Mouse (Mus musculus): Measurements from ENCODE around the gene Mdm4. TPM values are rescaled to one million over a fixed set of nuclear protein-coding genes. Genes with fewer than 3 reads are reported as not detected.

The Mdm4 gene
- polyA plus RNA-seq, 1 experiment from 2014 or later = 33.2 TPM

- 80% methylated on average over 3 of the region's 3 CpGs for WGBS
- Histone ChIP-seq H3K36me3 (ENCODE audit: control insufficient read depth, insufficient read depth, low read length) (peaks cover 2% of the 10 kb centered on the region; the same call in 1 of the 2 replicates), H3K4me1 (ENCODE audit: control insufficient read depth, insufficient read depth, low read length) (no peaks in the 10 kb centered on the region), H3K9me3 (ENCODE audit: control insufficient read depth, low read length) (no peaks in the 10 kb centered on the region), H3K27ac (replicated peaks; ENCODE audit: low read depth, low read length) (no peak overlapping the region), H3K27me3 (ENCODE audit: control insufficient read depth, insufficient read depth, low read length) (no peaks in the 10 kb centered on the region), H3K4me2 (ENCODE audit: low read depth, severe bottlenecking) (no peak overlapping the region), H3K4me3 (ENCODE audit: low read depth, low read length) (no peak overlapping the region), H3K9ac (ENCODE audit: low read length) (no peak overlapping the region)
- DNase-seq (ENCODE audit: low spot score) (no peak), ATAC-seq (ENCODE audit: insufficient number of reproducible peaks, low FRiP score, low TSS enrichment, low read depth) (no peak)
Measured at GRCm38 (mm10) chr1:133020137-133020894, 10.0 kb downstream of the Mdm4 start.

- peaks cover 7% of the 10 kb centered on the region; the same call in 1 of the 2 replicates for H3K36me3 ChIP-seq (ENCODE audit: control insufficient read depth, insufficient read depth, low read length)
- DNase-seq (ENCODE audit: low spot score) = no peak
- H3K27me3 ChIP-seq (ENCODE audit: control insufficient read depth, insufficient read depth, low read length) = no peaks in the 10 kb centered on the region
- no peak overlapping the region for H3K4me3 ChIP-seq (ENCODE audit: low read depth, low read length)
- H3K4me1 ChIP-seq (ENCODE audit: control insufficient read depth, insufficient read depth, low read length) = no peaks in the 10 kb centered on the region
- no peak overlapping the region for H3K4me2 ChIP-seq (ENCODE audit: low read depth, severe bottlenecking)
- H3K9ac ChIP-seq (ENCODE audit: low read length) = no peak overlapping the region
- no peak for ATAC-seq (ENCODE audit: insufficient number of reproducible peaks, low FRiP score, low TSS enrichment, low read depth)
- H3K27ac ChIP-seq (replicated peaks; ENCODE audit: low read depth, low read length) = no peak overlapping the region
- H3K9me3 ChIP-seq (ENCODE audit: control insufficient read depth, low read length) = no peaks in the 10 kb centered on the region
Measured at GRCm38 (mm10) chr1:133019312-133019711, 11.0 kb downstream of the Mdm4 start.

GRCm38 (mm10) chr1:133018580-133018979, 11.8 kb downstream of the Mdm4 start:
- no peaks in the 10 kb centered on the region for H3K9me3 ChIP-seq (ENCODE audit: control insufficient read depth, low read length)
- H3K36me3 ChIP-seq (ENCODE audit: control insufficient read depth, insufficient read depth, low read length) = peaks cover 7% of the 10 kb centered on the region; the same call in 1 of the 2 replicates
- H3K4me1 ChIP-seq (ENCODE audit: control insufficient read depth, insufficient read depth, low read length) = no peaks in the 10 kb centered on the region
- ATAC-seq (ENCODE audit: insufficient number of reproducible peaks, low FRiP score, low TSS enrichment, low read depth) (no peak), DNase-seq (ENCODE audit: low spot score) (no peak)
- H3K27ac ChIP-seq (replicated peaks; ENCODE audit: low read depth, low read length) = no peak overlapping the region
- H3K4me2 ChIP-seq (ENCODE audit: low read depth, severe bottlenecking) = no peak overlapping the region
- WGBS = 86% methylated on average over 2 of the region's 2 CpGs
- H3K4me3 ChIP-seq (ENCODE audit: low read depth, low read length) = no peak overlapping the region
- no peak overlapping the region for H3K9ac ChIP-seq (ENCODE audit: low read length)
- no peaks in the 10 kb centered on the region for H3K27me3 ChIP-seq (ENCODE audit: control insufficient read depth, insufficient read depth, low read length)

DNA sequence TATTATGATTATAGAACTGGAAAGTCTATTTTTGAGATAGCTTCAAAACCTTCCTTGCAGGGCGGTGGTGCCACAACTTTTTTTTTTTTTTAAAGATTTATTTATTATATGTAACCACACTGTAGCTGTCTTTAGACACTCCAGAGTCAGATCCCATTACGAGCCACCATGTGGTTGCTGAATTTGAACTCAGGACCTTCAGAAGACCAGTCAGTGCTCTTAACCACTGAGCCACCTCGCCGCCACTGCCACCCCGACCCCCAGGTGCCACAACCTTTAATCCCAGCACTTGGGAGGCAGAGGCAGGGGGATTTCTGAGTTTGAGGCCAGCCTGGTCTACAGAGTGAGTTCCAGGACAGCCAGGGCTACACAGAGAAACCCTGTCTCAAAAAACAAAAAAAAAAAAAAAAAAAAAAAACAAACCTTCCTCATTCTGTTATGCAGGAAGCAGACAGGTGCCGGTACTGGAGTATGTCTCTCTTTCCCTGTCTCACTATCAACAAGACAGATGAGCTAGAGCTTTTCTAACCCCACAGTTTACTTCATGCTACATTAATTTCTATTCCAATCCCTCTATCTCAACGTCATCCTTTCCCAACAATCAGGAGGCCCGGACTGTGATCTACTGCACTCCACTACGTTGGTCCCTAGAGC, 13.5 kb downstream of the Mdm4 start:
- Histone ChIP-seq H3K27me3 (ENCODE audit: control insufficient read depth, insufficient read depth, low read length) (no peaks in the 10 kb centered on the region), H3K9ac (ENCODE audit: low read length) (no peak overlapping the region), H3K9me3 (ENCODE audit: control insufficient read depth, low read length) (no peaks in the 10 kb centered on the region), H3K4me1 (ENCODE audit: control insufficient read depth, insufficient read depth, low read length) (no peaks in the 10 kb centered on the region), H3K36me3 (ENCODE audit: control insufficient read depth, insufficient read depth, low read length) (peaks cover 7% of the 10 kb centered on the region; the same call in 1 of the 2 replicates), H3K4me2 (ENCODE audit: low read depth, severe bottlenecking) (no peak overlapping the region), H3K27ac (replicated peaks; ENCODE audit: low read depth, low read length) (no peak overlapping the region), H3K4me3 (ENCODE audit: low read depth, low read length) (no peak overlapping the region)
- 94% methylated on average over 9 of the region's 9 CpGs for WGBS
- DNase-seq (ENCODE audit: low spot score) (no peak), ATAC-seq (ENCODE audit: insufficient number of reproducible peaks, low FRiP score, low TSS enrichment, low read depth) (no peak)

GRCm38 (mm10) chr1:133014196-133014595, 16.2 kb downstream of the Mdm4 start:
- WGBS = 95% methylated on average over 1 of the region's 1 CpGs
- no peak overlapping the region for H3K4me2 ChIP-seq (ENCODE audit: low read depth, severe bottlenecking)
- no peak overlapping the region for H3K9ac ChIP-seq (ENCODE audit: low read length)
- no peaks in the 10 kb centered on the region for H3K4me1 ChIP-seq (ENCODE audit: control insufficient read depth, insufficient read depth, low read length)
- no peak overlapping the region for H3K27ac ChIP-seq (replicated peaks; ENCODE audit: low read depth, low read length)
- no peaks in the 10 kb centered on the region for H3K27me3 ChIP-seq (ENCODE audit: control insufficient read depth, insufficient read depth, low read length)
- H3K4me3 ChIP-seq (ENCODE audit: low read depth, low read length) = no peak overlapping the region
- DNase-seq (ENCODE audit: low spot score) (no peak), ATAC-seq (ENCODE audit: insufficient number of reproducible peaks, low FRiP score, low TSS enrichment, low read depth) (no peak)
- H3K36me3 ChIP-seq (ENCODE audit: control insufficient read depth, insufficient read depth, low read length) = peaks cover 7% of the 10 kb centered on the region
- H3K9me3 ChIP-seq (ENCODE audit: control insufficient read depth, low read length) = no peaks in the 10 kb centered on the region

GRCm38 (mm10) chr1:133013331-133013730, 17.0 kb downstream of the Mdm4 start:
- Histone ChIP-seq H3K36me3 (ENCODE audit: control insufficient read depth, insufficient read depth, low read length) (peaks cover 7% of the 10 kb centered on the region), H3K27me3 (ENCODE audit: control insufficient read depth, insufficient read depth, low read length) (no peaks in the 10 kb centered on the region), H3K9ac (ENCODE audit: low read length) (no peak overlapping the region), H3K4me3 (ENCODE audit: low read depth, low read length) (no peak overlapping the region), H3K27ac (replicated peaks; ENCODE audit: low read depth, low read length) (no peak overlapping the region), H3K4me2 (ENCODE audit: low read depth, severe bottlenecking) (no peak overlapping the region), H3K9me3 (ENCODE audit: control insufficient read depth, low read length) (no peaks in the 10 kb centered on the region), H3K4me1 (ENCODE audit: control insufficient read depth, insufficient read depth, low read length) (no peaks in the 10 kb centered on the region)
- ATAC-seq (ENCODE audit: insufficient number of reproducible peaks, low FRiP score, low TSS enrichment, low read depth) (no peak), DNase-seq (ENCODE audit: low spot score) (no peak)

GRCm38 (mm10) chr1:133011955-133012841, 18.2 kb downstream of the Mdm4 start:
- no peaks in the 10 kb centered on the region for H3K9me3 ChIP-seq (ENCODE audit: control insufficient read depth, low read length)
- DNase-seq (ENCODE audit: low spot score) (no peak), ATAC-seq (ENCODE audit: insufficient number of reproducible peaks, low FRiP score, low TSS enrichment, low read depth) (no peak)
- no peaks in the 10 kb centered on the region for H3K27me3 ChIP-seq (ENCODE audit: control insufficient read depth, insufficient read depth, low read length)
- H3K4me1 ChIP-seq (ENCODE audit: control insufficient read depth, insufficient read depth, low read length) = no peaks in the 10 kb centered on the region
- WGBS = 88% methylated on average over 11 of the region's 13 CpGs
- H3K27ac ChIP-seq (replicated peaks; ENCODE audit: low read depth, low read length) = no peak overlapping the region
- no peak overlapping the region for H3K4me2 ChIP-seq (ENCODE audit: low read depth, severe bottlenecking)
- no peak overlapping the region for H3K9ac ChIP-seq (ENCODE audit: low read length)
- no peak overlapping the region for H3K4me3 ChIP-seq (ENCODE audit: low read depth, low read length)
- H3K36me3 ChIP-seq (ENCODE audit: control insufficient read depth, insufficient read depth, low read length) = peaks cover 6% of the 10 kb centered on the region

DNA sequence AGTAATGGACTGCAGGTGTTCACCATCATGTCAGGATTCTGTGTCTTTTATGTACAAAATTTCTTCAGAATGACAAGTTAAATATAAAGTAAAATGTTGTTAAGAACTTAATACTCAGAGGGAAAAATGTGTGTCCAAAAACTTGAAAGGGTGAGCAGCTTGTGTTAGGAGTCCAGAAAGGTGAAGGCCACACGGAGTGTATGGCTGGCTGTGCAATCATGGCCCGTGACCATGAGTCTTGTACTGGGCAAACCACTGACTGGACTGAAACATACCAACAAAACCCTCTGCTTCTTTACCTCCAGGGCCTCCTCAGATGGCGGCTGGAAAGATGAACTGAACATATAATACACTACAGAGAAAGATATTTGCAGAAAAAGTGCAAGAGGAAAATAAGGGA, 23.8 kb downstream of the Mdm4 start:
- 95% methylated on average over 3 of the region's 3 CpGs for WGBS
- H3K27me3 ChIP-seq (ENCODE audit: control insufficient read depth, insufficient read depth, low read length) = no peaks in the 10 kb centered on the region
- H3K4me2 ChIP-seq (ENCODE audit: low read depth, severe bottlenecking) = no peak overlapping the region
- ATAC-seq (ENCODE audit: insufficient number of reproducible peaks, low FRiP score, low TSS enrichment, low read depth) (no peak), DNase-seq (ENCODE audit: low spot score) (no peak)
- no peak overlapping the region for H3K4me3 ChIP-seq (ENCODE audit: low read depth, low read length)
- H3K4me1 ChIP-seq (ENCODE audit: control insufficient read depth, insufficient read depth, low read length) = no peaks in the 10 kb centered on the region
- no peak overlapping the region for H3K27ac ChIP-seq (replicated peaks; ENCODE audit: low read depth, low read length)
- peaks cover 9% of the 10 kb centered on the region for H3K36me3 ChIP-seq (ENCODE audit: control insufficient read depth, insufficient read depth, low read length)
- no peaks in the 10 kb centered on the region for H3K9me3 ChIP-seq (ENCODE audit: control insufficient read depth, low read length)
- no peak overlapping the region for H3K9ac ChIP-seq (ENCODE audit: low read length)
